Mouse (Mus musculus) C2C12 (cell line): ENCODE data around the gene Pard3. TPM values are rescaled to one million over a fixed set of nuclear protein-coding genes. Genes with fewer than 3 reads are reported as not detected.

ENCODE experiments used
- H3K27me3 ChIP-seq: one replicate; pipeline ENCODE4 v1.6.1; 2011; ENCODE audit not compliant: control insufficient read depth, insufficient read depth, insufficient read length
- H3K36me3 ChIP-seq: one replicate; pipeline ENCODE4 v1.6.1; 2011; ENCODE audit not compliant: control insufficient read depth, insufficient read depth
- H3K4me3 ChIP-seq: one replicate; pipeline ENCODE4 v1.5.1; 2011; ENCODE audit warnings: mild to moderate bottlenecking, control low read depth; ENCODE audit not compliant: poor library complexity, insufficient read depth, severe bottlenecking
- H3K79me2 ChIP-seq: one replicate; pipeline ENCODE4 v1.6.1; 2011; ENCODE audit not compliant: control insufficient read depth, insufficient read depth
- H3K79me3 ChIP-seq: one replicate; pipeline ENCODE4 v1.6.1; 2011; ENCODE audit warnings: low read depth, control low read depth
- H3ac ChIP-seq: one replicate; pipeline ENCODE3; 2011; ENCODE audit warnings: low read depth; ENCODE audit not compliant: control insufficient read depth, insufficient read length
- CEBPB ChIP-seq: IDR thresholded peaks from one replicate; pipeline ENCODE4 v1.6.1; 2011; ENCODE audit warnings: low read depth, mild to moderate bottlenecking, control low read depth, moderate library complexity
- CTCF ChIP-seq: IDR thresholded peaks from one replicate; pipeline ENCODE4 v1.5.1; 2011; ENCODE audit not compliant: control insufficient read depth, insufficient read depth, insufficient read length
- FOSL1 ChIP-seq: IDR thresholded peaks from one replicate; pipeline ENCODE4 v1.8.0; 2011; ENCODE audit warnings: mild to moderate bottlenecking, low read length; ENCODE audit not compliant: poor library complexity, insufficient read depth, severe bottlenecking
- MAX ChIP-seq: IDR thresholded peaks from one replicate; pipeline ENCODE4 v1.6.1; 2011; ENCODE audit warnings: mild to moderate bottlenecking, control low read depth
- MYOD1 ChIP-seq: IDR thresholded peaks from one replicate; pipeline ENCODE4 v1.6.1; 2011; ENCODE audit warnings: low read depth; ENCODE audit not compliant: control insufficient read depth, insufficient read length
- MYOG ChIP-seq: IDR thresholded peaks from one replicate; pipeline ENCODE4 v1.6.1; 2011; ENCODE audit not compliant: control insufficient read depth, insufficient read length; ENCODE audit errors: extremely low read depth
- USF1 ChIP-seq: IDR thresholded peaks from one replicate; pipeline ENCODE4 v1.6.1; 2011; ENCODE audit warnings: low read depth, mild to moderate bottlenecking, control low read depth, moderate library complexity
- polyA plus RNA-seq: library from polyadenylated mRNA; unstranded; fragments of >200 nt; fragmentation: generic; extraction: Trizol; gene quantifications from one replicate; pipeline ENCODE4 v1.2.1, GENCODE M21; 2012; ENCODE audit warnings: missing spikeins

Gene Pard3
- polyA plus RNA-seq, 1 experiment: 8.4 TPM

DNA sequence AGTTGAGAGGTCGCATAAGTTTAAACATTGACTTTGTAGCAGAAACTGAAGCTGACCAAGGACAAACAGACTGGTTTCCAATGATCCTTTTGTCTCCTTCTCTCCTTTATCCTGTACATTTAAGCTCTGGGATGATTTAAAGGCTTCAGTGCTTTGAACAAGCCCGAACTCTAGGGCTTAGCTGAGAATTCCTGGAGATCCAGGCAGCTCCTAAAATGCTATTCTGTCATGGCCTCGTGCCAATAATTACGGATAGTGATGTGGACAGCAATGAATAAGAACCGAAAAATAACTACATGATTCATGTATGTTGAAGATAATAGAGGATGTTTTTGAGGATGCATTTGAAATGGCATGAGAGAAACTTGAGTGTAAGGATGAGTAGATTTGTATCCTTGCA, 421.9 kb downstream of the Pard3 start:
- no peaks in the 10 kb centered on the region for H3K27me3 ChIP-seq
- H3ac ChIP-seq: no peak overlapping the region
- H3K4me3 ChIP-seq: no peak overlapping the region
- no peaks in the 10 kb centered on the region for H3K36me3 ChIP-seq
- TF ChIP-seq MYOG (no peak), USF1 (no peak), CEBPB (no peak), MYOD1 (no peak), CTCF (no peak), FOSL1 (no peak), MAX (no peak)
- H3K79me3 ChIP-seq: no peaks in the 10 kb centered on the region
- no peaks in the 10 kb centered on the region for H3K79me2 ChIP-seq

DNA sequence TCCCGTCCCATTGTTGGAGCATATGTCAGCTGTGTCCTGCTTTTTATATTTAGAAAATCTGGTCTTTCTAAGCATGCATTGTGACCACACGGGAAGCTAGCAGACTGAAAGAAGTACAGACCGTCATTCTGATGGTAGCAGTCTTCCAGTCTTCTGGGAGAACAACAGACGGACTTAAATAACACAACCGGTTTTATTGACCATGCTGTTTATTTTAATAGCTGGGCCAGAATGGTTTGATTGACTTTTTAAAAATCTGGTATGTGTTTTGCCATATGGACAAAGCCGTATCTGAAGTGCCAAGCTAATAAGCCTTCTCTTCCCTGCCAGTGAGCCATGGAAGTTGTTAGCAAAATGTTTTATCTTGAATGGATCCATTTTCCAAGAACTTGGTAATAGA, 428.3 kb downstream of the Pard3 start:
- Histone ChIP-seq H3K79me2 (no peaks in the 10 kb centered on the region), H3ac (no peak overlapping the region), H3K4me3 (no peak overlapping the region), H3K36me3 (no peaks in the 10 kb centered on the region), H3K79me3 (no peaks in the 10 kb centered on the region), H3K27me3 (no peaks in the 10 kb centered on the region)
- TF ChIP-seq MYOG (no peak), MAX (no peak), MYOD1 (no peak), FOSL1 (no peak), CEBPB (no peak), CTCF (no peak), USF1 (no peak)

DNA sequence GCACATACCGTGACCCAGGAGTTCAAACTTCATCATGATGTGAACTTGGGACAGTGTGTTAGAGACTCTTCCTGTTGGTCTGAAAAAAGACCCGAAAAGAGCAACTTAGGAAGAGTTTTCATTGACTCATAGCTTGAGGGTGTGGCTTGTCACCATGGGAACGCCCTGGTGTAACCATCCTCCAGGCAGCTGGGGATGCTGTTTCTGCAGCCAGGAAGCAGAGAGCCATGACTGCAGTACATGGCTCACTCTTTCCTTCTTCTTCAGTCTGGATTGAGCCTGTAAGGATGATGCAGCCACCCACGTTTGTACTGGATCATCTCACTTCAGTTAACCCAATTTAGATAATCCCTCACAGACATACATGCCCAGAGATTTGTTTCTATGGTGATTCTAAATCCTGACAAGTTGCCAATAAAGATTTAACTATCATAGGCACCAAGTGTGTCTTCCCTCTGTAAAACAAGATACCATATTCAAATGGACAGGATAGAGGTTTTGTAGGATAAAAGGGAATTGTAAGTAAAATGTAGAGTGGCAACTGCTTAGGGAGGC, 431.6 kb downstream of the Pard3 start:
- Histone ChIP-seq H3ac (no peak overlapping the region), H3K27me3 (no peaks in the 10 kb centered on the region), H3K36me3 (no peaks in the 10 kb centered on the region), H3K79me2 (no peaks in the 10 kb centered on the region), H3K4me3 (no peak overlapping the region), H3K79me3 (no peaks in the 10 kb centered on the region)
- no peak for TF ChIP-seq MYOD1
- no peak for TF ChIP-seq USF1
- no peak for TF ChIP-seq MYOG
- no peak for TF ChIP-seq CTCF
- TF ChIP-seq MAX: no peak
- TF ChIP-seq CEBPB: no peak
- TF ChIP-seq FOSL1: no peak

DNA sequence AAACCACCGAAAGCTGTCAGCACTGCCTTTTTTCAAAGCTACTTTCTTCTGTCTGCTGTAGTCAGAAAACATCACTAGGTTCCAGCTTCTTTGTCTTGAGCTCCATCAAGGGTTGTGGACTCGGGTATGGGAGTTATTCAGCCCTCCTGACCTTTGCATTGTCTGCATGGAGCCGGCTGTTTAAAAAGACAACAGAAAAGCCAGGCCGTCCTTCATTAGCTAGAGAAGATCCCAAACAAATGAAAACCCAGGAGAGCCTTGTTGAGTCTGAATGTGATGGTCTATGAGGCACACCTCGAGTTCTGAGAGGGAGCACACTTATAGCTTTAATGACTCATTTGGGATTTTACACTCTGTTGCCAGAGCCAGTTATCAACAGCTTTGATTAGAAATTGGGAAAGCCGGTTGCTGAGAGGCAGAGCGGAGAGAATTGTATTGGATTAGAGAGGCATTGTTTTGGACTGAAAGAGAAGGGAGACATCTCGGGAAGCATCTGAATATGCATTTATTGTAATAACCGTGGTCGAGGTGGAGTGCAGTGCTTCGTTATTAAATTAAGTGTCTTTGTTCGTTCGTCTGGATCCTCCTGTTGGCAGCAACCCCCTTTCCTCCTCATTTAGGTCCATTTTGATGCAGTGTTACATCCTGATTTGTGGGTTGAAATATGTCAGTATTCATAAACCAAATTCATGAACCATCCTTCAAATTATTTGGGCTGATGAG, 435.5 kb downstream of the Pard3 start:
- no peaks in the 10 kb centered on the region for H3K36me3 ChIP-seq
- TF ChIP-seq USF1 (no peak), MYOG (no peak), MAX (no peak), CTCF (no peak), FOSL1 (no peak), CEBPB (no peak), MYOD1 (no peak)
- H3K79me3 ChIP-seq: no peaks in the 10 kb centered on the region
- H3K27me3 ChIP-seq: no peaks in the 10 kb centered on the region
- H3K79me2 ChIP-seq: no peaks in the 10 kb centered on the region
- no peak overlapping the region for H3ac ChIP-seq
- H3K4me3 ChIP-seq: no peak overlapping the region

GRCm38 (mm10) chr8:127499720-127500114, 436.0 kb downstream of the Pard3 start:
- no peak for TF ChIP-seq USF1
- TF ChIP-seq CEBPB: no peak
- TF ChIP-seq MYOD1: no peak
- no peak for TF ChIP-seq MAX
- TF ChIP-seq FOSL1: no peak
- TF ChIP-seq MYOG: no peak
- TF ChIP-seq CTCF: no peak
- Histone ChIP-seq H3K36me3 (no peaks in the 10 kb centered on the region), H3K27me3 (no peaks in the 10 kb centered on the region), H3K4me3 (no peak overlapping the region), H3K79me2 (no peaks in the 10 kb centered on the region), H3ac (no peak overlapping the region), H3K79me3 (no peaks in the 10 kb centered on the region)

DNA sequence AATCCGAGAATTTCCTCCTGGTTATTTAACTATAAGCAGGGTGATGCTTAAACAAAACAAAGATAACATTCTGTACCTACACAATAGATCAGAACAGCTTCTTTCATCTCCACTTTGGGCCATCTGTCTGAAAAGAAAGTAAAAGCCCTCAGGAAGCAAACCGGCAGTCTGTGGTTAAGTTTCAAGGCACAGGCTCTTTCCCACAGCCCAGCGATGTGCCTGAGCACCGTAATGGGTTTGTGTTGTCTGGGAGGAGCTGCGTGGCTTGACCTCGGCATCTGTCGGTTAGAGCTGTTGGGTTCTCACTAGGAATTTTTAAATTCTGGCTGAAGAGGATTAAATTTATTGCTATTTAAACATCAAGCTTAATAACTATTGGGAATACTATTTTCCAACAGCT, 436.5 kb downstream of the Pard3 start:
- no peak overlapping the region for H3ac ChIP-seq
- TF ChIP-seq CEBPB (no peak), USF1 (no peak), FOSL1 (no peak), CTCF (no peak), MAX (no peak), MYOD1 (no peak), MYOG (no peak)
- H3K79me2 ChIP-seq: no peaks in the 10 kb centered on the region
- no peak overlapping the region for H3K4me3 ChIP-seq
- H3K36me3 ChIP-seq: no peaks in the 10 kb centered on the region
- H3K27me3 ChIP-seq: no peaks in the 10 kb centered on the region
- H3K79me3 ChIP-seq: no peaks in the 10 kb centered on the region
